Mouse (Mus musculus) left cerebral cortex, postnatal 10 days (tissue): Measurements from ENCODE around the gene Sdhaf2. TPM values are rescaled to one million over a fixed set of nuclear protein-coding genes. Genes with fewer than 3 reads are reported as not detected.

ENCODE experiments used
- DNase-seq, 2 experiments: peaks; one replicate each; pipeline ENCODE4 v3.0.0; 2021 to 2022; ENCODE audit warnings: low spot score in 2 of 2, mixed read lengths in 1 of 2; ENCODE audit errors: extremely low spot score in 1 of 2
- intact Hi-C: fragments of 180-260 bp; cut with DNase I; formaldehyde crosslinking; loops from one replicate; pipeline ENCODE4 v1.15.1; 2025
- total RNA-seq, 2 experiments: library from RNA; stranded (reverse); gene quantifications; 2 replicates each; pipeline ENCODE4 v1.2.3; 2021

Sdhaf2 gene
- total RNA-seq, 2 experiments from 2014 or later = 54.9 to 55.0 TPM

DNA sequence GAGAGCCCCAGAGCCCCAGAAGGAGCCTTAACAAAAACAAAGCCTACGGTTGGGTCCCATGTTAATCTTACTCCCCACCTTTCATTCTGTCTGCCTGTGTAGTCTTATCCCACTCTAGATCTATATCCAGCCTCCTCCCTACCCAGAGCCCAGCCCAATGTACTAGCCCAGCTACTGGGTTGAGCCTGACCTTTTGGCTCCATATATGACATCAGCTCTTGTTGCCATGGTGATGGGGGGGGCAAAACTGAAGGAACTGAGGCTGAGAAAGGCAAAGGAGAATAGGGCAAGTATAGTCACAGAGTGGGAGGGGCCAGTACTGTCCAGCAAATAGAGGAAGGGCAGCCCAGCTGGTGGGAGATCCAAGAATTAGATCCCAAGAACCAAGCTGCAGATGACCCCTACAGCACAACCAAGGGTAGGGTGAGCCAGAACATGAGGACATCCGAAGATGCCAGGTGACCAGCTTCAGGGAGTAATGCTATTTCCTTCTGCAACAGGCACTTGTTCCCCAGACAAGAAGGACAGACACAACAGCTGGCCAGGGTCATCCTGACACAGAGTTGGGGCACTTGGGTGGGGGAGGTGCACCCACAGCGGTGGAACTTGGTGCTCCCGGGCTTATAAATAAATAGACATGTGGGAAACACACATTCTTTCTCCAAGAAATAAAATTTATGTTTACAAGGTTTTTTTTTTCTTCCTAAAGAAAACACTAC is 71.1 kb downstream of the Sdhaf2 start:
- DNase-seq = peak in 1 of 2 experiments; percentile 39
- intact Hi-C loops = no loop called here

Other genes with a start within 250 kb of the Sdhaf2 start
- 10 to 100 TPM; 65.9 to 68.7 TPM for gene Dagla, start 221.3 kb downstream of the Sdhaf2 start, total RNA-seq
- gene Syt7, start 137.1 kb downstream of the Sdhaf2 start, total RNA-seq = 100 to 1,000 TPM; 240 to 248 TPM
- 10 to 100 TPM in 1 of 2 experiments, 1 to 10 TPM in 1; 8.7 to 13.3 TPM for gene Lrrc10b, start 68.7 kb downstream of the Sdhaf2 start, total RNA-seq
- gene Ppp1r32, start 43.2 kb downstream of the Sdhaf2 start, total RNA-seq = 1 to 10 TPM in 1 of 2 experiments, under 1 TPM in 1; 0.83 to 2.0 TPM
- gene Cpsf7, start 876 bp downstream of the Sdhaf2 start, total RNA-seq = 10 to 100 TPM; 70.4 to 75.8 TPM
- 10 to 100 TPM; 11.4 to 12.3 TPM for gene Tmem216, start 30.1 kb upstream of the Sdhaf2 start, total RNA-seq
- gene Cyb561a3, start 51.0 kb upstream of the Sdhaf2 start, total RNA-seq = 10 to 100 TPM; 12.1 to 13.3 TPM
- 10 to 100 TPM; 12.4 to 15.2 TPM for gene Tmem138, start 51.2 kb upstream of the Sdhaf2 start, total RNA-seq
- 100 to 1,000 TPM; 207 to 211 TPM for gene Ddb1, start 79.2 kb upstream of the Sdhaf2 start, total RNA-seq
- 10 to 100 TPM; 26.1 to 32.0 TPM for gene Tkfc, start 79.5 kb upstream of the Sdhaf2 start, total RNA-seq
- 1 to 10 TPM in 1 of 2 experiments, under 1 TPM in 1; 0.81 to 1.2 TPM for gene Vwce, start 108.1 kb upstream of the Sdhaf2 start, total RNA-seq
- gene Pga5, start 151.9 kb upstream of the Sdhaf2 start, total RNA-seq = not detected
- 10 to 100 TPM; 25.2 to 27.6 TPM for gene Vps37c, start 162.6 kb upstream of the Sdhaf2 start, total RNA-seq
- gene Cd5, start 212.9 kb upstream of the Sdhaf2 start, total RNA-seq = under 1 TPM in 1 of 2 experiments, not detected in 1; 0.30 TPM